Mouse (Mus musculus) heart, adult 18-20 months (tissue): ENCODE results near the gene Smim24. TPM values are rescaled to one million over a fixed set of nuclear protein-coding genes. Genes with fewer than 3 reads are reported as not detected.
A peak's percentile ranks its signal among the peaks of the same experiment; 100 is the strongest.

Experiments used
- DNase-seq, 2 experiments: peaks; one replicate each; pipeline ENCODE4 v3.0.0; 2021 to 2022; ENCODE audit warnings: mixed read lengths in 1 of 2
- total RNA-seq, 2 experiments: library from RNA; stranded (reverse); gene quantifications; 2 replicates each; pipeline ENCODE4 v1.2.3; 2021

The Smim24 gene
- total RNA-seq, 2 experiments from 2014 or later: 1.9 to 2.2 TPM

GRCm38 (mm10) chr10:81365672-81366476 is 27.0 kb upstream of the Smim24 start, which contains the start of gene 4930404N11Rik:
Gene 4930404N11Rik (minus strand): TSS chr10:81365816.
- no peak for DNase-seq

GRCm38 (mm10) chr10:81366477-81367206 is 26.2 kb upstream of the Smim24 start:
- DNase-seq: no peak

DNA sequence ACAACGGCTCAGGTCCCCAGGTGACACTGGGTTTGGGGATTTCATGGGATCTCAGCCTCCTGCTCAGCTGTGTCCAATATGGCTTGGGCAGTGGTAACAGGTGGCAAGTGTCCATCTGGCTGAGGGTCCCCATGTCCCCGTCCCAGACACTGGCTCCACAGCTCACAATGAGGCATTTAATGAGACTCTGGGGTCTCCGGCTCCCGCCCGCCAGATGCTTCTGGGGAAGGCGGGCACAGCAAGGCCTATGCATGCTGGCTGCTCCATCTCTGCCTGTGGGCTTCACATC is 25.7 kb upstream of the Smim24 start:
- DNase-seq: no peak

DNA sequence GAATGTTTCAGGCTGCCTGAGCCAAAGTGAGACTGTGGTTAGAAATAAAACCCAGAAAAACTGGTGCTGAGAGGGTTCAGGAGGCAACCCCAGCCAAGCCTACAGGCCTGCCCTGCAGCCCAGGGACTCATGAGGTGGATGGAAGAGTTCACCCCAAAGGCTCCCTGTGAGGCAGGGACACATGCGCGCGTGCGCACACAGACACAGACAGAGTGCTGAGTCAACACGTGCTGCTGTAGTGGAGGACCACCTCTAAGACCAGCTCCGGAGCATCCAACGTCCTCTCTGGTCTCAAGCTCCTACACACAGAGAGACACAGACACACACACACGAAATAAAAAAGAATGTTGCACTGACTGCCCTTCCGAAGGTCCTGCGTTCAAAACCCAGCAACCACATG is 17.5 kb upstream of the Smim24 start:
- no peak for DNase-seq

DNA sequence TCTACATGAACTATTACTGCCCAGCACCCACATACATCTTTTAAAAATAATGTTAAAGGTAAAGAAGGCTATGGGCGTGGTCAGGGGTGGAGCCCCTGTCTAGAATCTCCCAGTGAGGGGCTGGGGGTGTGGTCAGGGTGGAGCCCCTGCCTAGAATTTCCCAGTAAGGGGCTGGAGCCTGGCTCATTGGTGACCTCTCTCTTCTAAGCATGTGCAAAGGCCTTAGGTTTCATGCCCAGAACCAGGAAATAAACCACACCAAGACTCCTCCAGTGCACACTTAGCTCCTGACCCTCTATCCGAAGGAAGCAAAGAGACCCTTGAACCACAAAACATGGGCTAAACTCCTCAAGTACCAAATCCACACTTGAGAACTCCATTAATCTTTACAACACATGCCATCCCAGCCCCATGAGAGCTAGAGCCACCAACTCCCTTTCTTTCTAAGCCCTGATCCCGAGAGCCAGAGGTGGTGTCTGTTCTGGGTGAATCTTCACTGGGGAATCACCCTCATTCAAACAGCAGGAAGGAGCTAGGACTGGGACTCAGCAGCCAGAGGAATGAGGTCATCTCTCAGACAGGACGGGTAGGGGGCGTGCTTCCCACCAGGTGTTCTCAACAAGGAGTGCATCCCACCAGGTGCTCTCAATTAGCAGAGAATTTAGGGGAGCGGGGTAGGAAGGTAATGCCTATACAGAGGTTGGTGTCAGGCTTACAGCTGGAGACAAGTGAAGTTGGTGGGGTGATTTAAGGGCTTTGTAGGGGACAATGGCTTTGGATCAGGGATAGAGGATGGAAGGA is 16.1 kb upstream of the Smim24 start:
- DNase-seq: no peak

DNA sequence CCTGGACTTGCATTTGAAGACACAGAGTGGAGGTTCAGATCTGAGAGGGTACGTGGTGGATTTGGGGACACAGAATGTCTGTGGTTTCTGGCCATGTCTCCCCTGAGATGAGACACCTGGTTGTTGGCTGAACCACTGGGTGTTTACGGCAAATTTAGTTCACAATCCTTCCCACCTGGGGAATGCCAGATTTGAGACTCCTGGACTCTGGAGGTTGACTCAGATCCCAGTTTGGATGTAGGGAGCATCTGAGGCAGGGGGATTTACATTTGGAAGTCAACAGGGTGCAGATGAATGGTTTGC is 15.5 kb upstream of the Smim24 start:
- DNase-seq: no peak

DNA sequence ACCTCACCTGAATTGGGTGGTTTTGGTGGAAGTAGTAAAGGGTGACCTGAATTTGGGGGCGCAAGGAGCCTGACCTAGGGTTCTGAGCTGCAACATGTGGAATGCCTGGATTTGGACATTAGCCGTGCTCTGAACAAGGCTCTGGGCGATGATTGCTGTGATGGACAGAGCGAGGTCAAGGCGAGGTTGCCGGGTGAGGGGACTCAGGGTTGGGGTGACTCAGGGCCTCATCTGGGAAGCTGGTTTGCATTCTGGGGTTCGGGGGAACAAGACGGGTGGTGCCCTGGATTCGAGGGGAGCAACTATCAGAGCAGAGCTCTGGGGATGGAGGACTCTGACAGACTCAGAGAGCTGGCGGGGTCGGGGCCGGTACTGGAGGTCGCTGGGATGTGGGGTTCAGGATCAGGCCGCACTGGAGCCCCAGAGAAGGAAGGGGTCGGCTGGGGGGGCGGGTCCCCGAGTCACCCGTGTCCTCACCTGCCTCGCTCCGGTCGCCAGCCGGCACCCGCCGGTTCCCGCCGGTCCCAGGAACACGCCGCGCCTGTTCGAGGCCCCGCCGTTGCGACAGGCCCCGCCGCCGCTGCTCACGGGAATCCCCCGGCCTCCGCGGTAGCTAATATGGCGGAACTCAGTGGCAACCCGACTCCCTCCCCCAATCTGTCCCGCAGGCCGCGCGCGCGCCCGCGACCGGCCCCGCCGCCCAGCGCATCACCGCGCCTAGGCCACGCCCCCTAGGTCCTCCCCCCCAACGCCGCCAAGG is 14.9 kb upstream of the Smim24 start, which contains the start of gene Fzr1:
Gene Fzr1 (minus strand): TSS at position 724 of the 760 bp plus-strand sequence.
- DNase-seq: no peak

GRCm38 (mm10) chr10:81378553-81379182 is 14.2 kb upstream of the Smim24 start:
- DNase-seq: peak; percentile 100

- no peak for DNase-seq
Measured at GRCm38 (mm10) chr10:81379183-81379553, 13.7 kb upstream of the Smim24 start.

GRCm38 (mm10) chr10:81379809-81380378 is 13.0 kb upstream of the Smim24 start:
- no peak for DNase-seq

DNA sequence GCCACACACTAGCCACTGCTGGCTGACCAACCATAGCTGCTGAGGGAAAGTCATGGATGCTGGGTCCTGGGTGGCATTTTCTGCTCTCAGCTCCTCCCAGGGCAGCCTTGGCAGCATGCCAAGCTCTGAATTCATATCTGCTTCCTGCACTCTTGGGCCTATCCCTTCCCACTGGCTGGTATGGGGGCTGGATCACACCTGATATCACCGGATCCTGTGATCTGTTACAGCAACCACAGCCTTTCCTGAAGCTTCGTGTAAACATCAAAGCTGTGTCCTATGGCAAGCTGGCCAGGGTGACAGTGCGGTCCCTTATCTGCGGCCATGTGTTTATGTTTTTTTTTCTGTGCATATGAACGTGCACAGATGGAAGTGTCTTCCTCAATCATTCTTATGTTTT is 10.8 kb upstream of the Smim24 start:
- no peak for DNase-seq

GRCm38 (mm10) chr10:81383802-81384604 is 8.8 kb upstream of the Smim24 start, which contains the start of the genes Dohh and Gm48551:
Gene Dohh (plus strand): TSS chr10:81384428.
Gene Gm48551 (plus strand): TSS chr10:81384466.
- DNase-seq: peak; percentile 99 to 100

- no peak for DNase-seq
Measured at GRCm38 (mm10) chr10:81384605-81384982, 8.3 kb upstream of the Smim24 start.

DNA sequence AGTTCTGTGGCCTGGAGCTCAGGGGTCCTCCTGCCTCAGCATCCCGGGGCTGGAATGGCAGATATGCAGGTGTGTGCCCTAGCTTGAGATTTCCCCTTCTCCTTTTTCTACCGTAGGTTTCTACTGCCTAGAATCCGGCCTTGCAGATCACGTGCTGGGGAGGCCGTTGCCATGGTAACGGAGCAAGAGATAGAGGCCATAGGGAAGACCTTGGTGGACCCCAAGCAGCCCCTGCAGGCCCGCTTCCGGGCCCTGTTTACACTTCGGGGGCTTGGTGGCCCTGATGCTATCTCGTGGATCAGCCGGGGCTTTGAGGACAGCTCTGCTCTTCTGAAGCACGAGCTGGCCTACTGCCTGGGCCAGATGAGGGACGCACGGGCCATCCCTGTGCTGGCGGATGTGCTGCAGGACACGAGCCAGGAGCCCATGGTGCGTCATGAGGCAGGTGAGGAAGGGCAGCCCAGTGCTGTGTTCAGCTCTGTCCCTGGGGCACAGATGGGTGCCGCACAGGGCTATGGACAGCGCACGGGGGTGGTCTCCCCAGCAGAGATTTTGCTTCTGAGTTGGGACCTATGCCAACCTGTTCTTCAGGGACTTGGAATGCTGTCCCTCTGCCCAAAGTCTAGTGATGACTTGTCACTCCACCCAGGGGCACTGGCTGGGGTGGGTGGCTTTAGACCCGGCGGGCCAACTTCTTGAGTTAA is 7.1 kb upstream of the Smim24 start:
- DNase-seq: no peak

DNA sequence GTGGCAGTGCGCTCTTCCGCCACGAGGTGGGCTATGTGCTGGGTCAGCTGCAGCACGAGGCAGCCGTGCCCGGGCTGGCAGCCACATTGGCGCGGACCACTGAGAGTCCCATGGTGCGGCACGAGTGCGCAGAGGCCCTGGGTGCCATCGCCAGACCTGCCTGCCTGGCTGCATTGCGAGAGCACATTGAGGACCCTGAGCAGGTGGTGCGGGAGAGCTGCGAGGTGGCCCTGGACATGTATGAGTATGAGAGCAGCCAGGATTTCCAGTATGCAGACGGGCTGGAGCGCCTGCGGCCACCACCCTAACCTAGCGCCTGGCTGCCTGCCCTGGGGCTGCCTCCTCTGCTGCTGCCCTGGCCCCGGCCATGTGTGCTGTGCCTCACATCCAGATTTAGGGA is 5.1 kb upstream of the Smim24 start:
- no peak for DNase-seq

- no peak for DNase-seq
Measured at GRCm38 (mm10) chr10:81388505-81389055, 4.3 kb upstream of the Smim24 start, which contains the start of gene Gm48552. Gene Gm48552 (plus strand): TSS chr10:81389005.

GRCm38 (mm10) chr10:81389373-81389772 is 3.5 kb upstream of the Smim24 start:
- DNase-seq: peak in 1 of 2 experiments; percentile 53

GRCm38 (mm10) chr10:81389801-81390677 is 2.8 kb upstream of the Smim24 start:
- peak; percentile 69 to 88 for DNase-seq

GRCm38 (mm10) chr10:81390678-81390965 is 2.2 kb upstream of the Smim24 start:
- no peak for DNase-seq
